Mouse (Mus musculus) forebrain, embryonic 15.5 days (tissue): Measurements from ENCODE around the gene Cend1. TPM values are rescaled to one million over a fixed set of nuclear protein-coding genes. Genes with fewer than 3 reads are reported as not detected.
"Not testable (repeated sequence)": the region's sequence is repeated elsewhere in the genome, so short reads cannot be mapped to it uniquely, and the experiment has no call there.

Experiments
- ATAC-seq: fragments of 200-750 bp; cut with Nextera tagmentation; replicated peaks from 2 replicates; pipeline ENCODE4 v1.8.0; 2017; ENCODE audit warnings: mild to moderate bottlenecking, moderate TSS enrichment, moderate library complexity
- H3K27ac ChIP-seq: fragments of 300-500 bp; sonication (generic); replicated peaks from 2 replicates; pipeline ENCODE4 v1.5.1; 2015; ENCODE audit warnings: mild to moderate bottlenecking, inconsistent platforms
- H3K27me3 ChIP-seq: fragments of 300-500 bp; sonication (generic); 2 replicates; pipeline ENCODE4 v1.6.1; 2015; ENCODE audit warnings: inconsistent platforms
- H3K36me3 ChIP-seq: fragments of 300-500 bp; sonication (generic); 2 replicates; pipeline ENCODE4 v1.6.1; 2015; ENCODE audit warnings: mild to moderate bottlenecking, inconsistent platforms
- H3K4me1 ChIP-seq: fragments of 300-500 bp; sonication (generic); 2 replicates; pipeline ENCODE4 v1.6.1; 2015; ENCODE audit warnings: inconsistent platforms
- H3K4me2 ChIP-seq: fragments of 300-500 bp; sonication (generic); replicated peaks from 2 replicates; pipeline ENCODE4 v1.6.1; 2015; ENCODE audit warnings: mild to moderate bottlenecking, inconsistent platforms
- H3K4me3 ChIP-seq: fragments of 300-500 bp; sonication (generic); 2 replicates; pipeline ENCODE4 v1.5.1; 2015; ENCODE audit warnings: mild to moderate bottlenecking, inconsistent platforms
- H3K9ac ChIP-seq: fragments of 300-500 bp; sonication (generic); replicated peaks from 2 replicates; pipeline ENCODE4 v1.6.1; 2015; ENCODE audit warnings: mild to moderate bottlenecking, inconsistent platforms
- H3K9me3 ChIP-seq: fragments of 300-500 bp; sonication (generic); 2 replicates; pipeline ENCODE4 v1.6.1; 2016; ENCODE audit warnings: inconsistent platforms
- WGBS: fragments of 180-500 bp; shearing (Covaris S2); methylation state at CpG from one replicate; pipeline ENCODE4 v1.1.7; 2015; ENCODE audit warnings: mixed read lengths; 5-methylcytosine and 5-hydroxymethylcytosine counted together
- polyA plus RNA-seq: library from polyadenylated mRNA; unstranded; fragments of >200 nt; fragmentation: Nextera tagmentation; extraction: Ambion mirVana; gene quantifications from 2 replicates; pipeline ENCODE4 v1.2.1, GENCODE M21; 2015

Cend1 gene
- polyA plus RNA-seq, 1 experiment from 2014 or later: 47.0 TPM

DNA sequence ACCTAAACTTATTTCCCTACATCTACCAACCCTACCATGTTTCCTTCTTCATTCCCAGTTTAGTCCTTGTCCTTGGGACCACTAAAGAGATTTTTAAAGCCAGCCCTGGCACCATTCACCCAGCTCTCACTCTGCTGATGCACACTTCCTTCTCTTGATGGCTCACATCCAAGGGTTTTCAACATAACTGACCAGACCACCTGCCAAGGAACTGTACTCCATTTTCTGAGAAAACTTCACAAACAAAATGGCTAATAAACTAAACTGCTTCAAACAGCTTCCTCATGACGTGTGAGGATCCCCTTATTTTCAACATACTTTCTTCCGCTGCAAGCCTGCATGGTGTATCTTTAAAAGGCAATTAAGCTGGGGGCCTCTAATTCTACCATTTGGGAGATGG is 24.3 kb upstream of the Cend1 start:
- H3K27ac ChIP-seq: no peak overlapping the region
- no peak overlapping the region for H3K4me3 ChIP-seq
- H3K36me3 ChIP-seq: peaks cover 32% of the 10 kb centered on the region
- 77% methylated on average over 2 of the region's 2 CpGs for WGBS
- no peaks in the 10 kb centered on the region for H3K27me3 ChIP-seq
- ATAC-seq: no peak
- no peak overlapping the region for H3K4me2 ChIP-seq
- peaks cover 27% of the 10 kb centered on the region for H3K4me1 ChIP-seq
- H3K9ac ChIP-seq: no peak overlapping the region
- no peaks in the 10 kb centered on the region for H3K9me3 ChIP-seq

DNA sequence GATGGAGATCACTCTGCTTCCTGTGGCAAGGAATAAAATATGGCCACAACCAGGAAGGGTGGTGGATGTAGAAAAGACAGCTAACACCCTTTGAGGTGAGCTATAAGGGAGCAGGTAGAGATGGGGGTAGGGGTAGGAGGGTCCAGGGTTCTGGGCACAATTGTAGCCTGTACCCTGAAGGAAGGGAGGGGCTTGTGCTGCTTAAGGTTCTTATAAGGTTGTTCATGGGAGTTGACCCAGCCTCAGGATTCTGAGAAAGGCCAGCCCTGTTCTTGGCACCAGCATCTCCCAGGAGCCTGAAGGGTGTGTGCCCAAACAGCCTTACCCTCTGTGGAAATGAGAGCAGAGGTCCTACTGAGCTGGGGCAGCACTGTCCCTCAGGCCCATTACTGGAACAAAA is 22.6 kb upstream of the Cend1 start:
- Histone ChIP-seq H3K36me3 (peaks cover 31% of the 10 kb centered on the region), H3K9me3 (no peaks in the 10 kb centered on the region), H3K9ac (no peak overlapping the region), H3K4me2 (no peak overlapping the region), H3K27me3 (no peaks in the 10 kb centered on the region), H3K4me3 (no peak overlapping the region), H3K27ac (no peak overlapping the region), H3K4me1 (peaks cover 35% of the 10 kb centered on the region)
- ATAC-seq: no peak

DNA sequence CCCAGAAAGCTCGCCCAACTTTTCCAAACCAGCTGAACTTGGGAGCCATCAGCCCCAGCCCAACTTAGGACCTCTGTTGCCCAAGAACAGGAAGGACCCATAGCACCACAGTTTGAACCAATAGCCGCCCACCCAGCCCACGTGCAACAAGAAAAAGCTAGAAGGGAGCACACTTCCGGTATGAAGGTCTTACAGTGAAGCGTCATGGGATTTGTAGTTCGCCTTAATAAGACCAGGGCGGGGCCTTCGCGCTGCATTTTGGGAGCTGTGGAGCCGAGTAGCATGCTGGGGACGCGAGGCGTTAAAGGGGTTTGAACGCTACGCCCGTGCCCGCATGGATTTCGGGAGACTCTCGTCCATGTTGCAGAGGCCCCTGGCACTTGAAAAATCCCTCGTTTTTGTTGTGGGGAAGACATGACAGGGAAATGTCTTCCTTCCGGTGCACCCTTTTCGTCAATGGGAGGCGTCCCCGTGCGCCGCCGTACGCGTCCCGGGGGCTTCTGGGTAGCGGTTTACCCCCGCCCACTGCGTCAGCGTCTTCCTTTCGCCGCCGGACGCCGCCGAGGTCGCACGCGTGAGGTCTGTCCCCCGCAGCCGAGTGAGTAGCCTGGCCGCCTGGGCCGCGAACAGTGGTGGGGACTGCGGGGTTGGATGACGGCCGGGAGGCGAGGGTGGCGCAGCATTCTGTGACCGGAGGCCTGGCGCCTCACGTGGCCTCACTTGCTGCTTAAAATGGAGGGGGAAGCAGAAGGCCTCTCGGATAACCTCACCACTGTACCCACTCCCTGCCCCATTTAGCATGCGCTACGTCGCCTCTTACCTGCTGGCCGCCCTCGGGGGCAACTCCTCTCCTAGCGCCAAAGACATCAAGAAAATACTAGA is 18.1 kb upstream of the Cend1 start, which contains the start of gene Rplp2:
Gene Rplp2 (plus strand): TSS at position 261 of the 882 bp plus-strand sequence.
- H3K4me3 ChIP-seq: peak within 1 kb of the TSS; percentile 94
- H3K36me3 ChIP-seq: peaks cover 31% of the 10 kb centered on the region
- ATAC-seq: peak; percentile 92
- H3K27me3 ChIP-seq: no peaks in the 10 kb centered on the region
- no peaks in the 10 kb centered on the region for H3K9me3 ChIP-seq
- WGBS: under 1% methylated on average over 63 of the region's 63 CpGs
- peak within 1 kb of the TSS; percentile 96 for H3K27ac ChIP-seq
- peak within 1 kb of the TSS; percentile 66 for H3K4me2 ChIP-seq
- peaks cover 41% of the 10 kb centered on the region for H3K4me1 ChIP-seq
- peak within 1 kb of the TSS; percentile 91 for H3K9ac ChIP-seq

DNA sequence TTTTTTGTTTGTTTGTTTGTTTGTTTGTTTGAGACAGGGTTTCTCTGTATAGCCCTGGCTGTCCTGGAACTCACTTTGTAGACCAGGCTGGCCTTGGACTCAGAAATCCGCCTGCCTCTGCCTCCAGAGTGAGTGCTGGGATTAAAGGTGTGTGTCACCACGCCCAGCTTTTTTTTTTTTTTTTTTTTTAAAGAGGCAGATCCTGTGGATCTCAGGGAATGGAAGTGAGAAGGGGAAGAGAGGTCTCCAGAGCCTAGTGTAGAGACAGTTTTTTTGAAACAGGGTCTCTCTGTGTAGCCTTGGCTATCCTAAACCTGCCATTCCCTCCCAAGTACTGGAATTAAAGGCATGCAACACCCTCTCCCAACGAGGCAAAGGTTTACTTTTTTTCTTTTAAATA is 17.1 kb upstream of the Cend1 start:
- Histone ChIP-seq H3K36me3 (peaks cover 21% of the 10 kb centered on the region), H3K4me1 (peaks cover 45% of the 10 kb centered on the region), H3K4me3 (0 out of 2 replicates have a peak overlapping the region, but pooled peaks have one; percentile 94)
- ATAC-seq, H3K9me3 ChIP-seq, H3K27me3 ChIP-seq, H3K4me2 ChIP-seq, H3K27ac ChIP-seq, H3K9ac ChIP-seq: not testable (repeated sequence)
- WGBS: 84% methylated on average over 3 of the region's 3 CpGs

DNA sequence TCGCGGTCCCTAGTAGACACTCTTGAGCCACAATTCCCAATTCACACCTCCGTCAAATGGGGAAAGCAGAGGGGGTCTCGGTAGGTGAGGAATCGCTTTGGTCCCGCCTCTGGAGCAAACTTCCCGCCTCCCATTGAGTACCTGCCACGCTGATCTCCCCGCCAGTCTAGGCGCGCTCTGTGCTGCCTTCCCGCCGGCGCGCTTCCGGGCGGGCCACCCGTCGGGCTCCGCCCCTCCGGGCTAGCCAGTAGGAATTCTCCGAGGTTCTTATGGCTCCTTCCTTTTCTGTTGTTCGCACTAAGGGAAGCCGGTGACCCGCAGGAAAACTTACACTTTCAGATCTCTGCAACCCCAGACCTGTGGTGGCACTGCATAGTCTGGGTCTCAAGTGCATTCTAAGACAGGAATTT is 14.5 kb upstream of the Cend1 start, which contains the start of gene Pidd1:
Gene Pidd1 (minus strand): TSS at position 198 of the 410 bp plus-strand sequence.
- Histone ChIP-seq H3K4me2 (peak within 1 kb of the TSS; percentile 79), H3K36me3 (no peaks in the 10 kb centered on the region), H3K27ac (peak within 1 kb of the TSS; percentile 54), H3K27me3 (no peaks in the 10 kb centered on the region), H3K4me1 (peaks cover 43% of the 10 kb centered on the region), H3K9ac (peak within 1 kb of the TSS; percentile 39), H3K9me3 (no peaks in the 10 kb centered on the region), H3K4me3 (peak within 1 kb of the TSS; percentile 45)
- 0 out of 2 replicates have a peak, but pooled peaks have one; percentile 15 for ATAC-seq
- WGBS: under 1% methylated on average over 25 of the region's 25 CpGs

DNA sequence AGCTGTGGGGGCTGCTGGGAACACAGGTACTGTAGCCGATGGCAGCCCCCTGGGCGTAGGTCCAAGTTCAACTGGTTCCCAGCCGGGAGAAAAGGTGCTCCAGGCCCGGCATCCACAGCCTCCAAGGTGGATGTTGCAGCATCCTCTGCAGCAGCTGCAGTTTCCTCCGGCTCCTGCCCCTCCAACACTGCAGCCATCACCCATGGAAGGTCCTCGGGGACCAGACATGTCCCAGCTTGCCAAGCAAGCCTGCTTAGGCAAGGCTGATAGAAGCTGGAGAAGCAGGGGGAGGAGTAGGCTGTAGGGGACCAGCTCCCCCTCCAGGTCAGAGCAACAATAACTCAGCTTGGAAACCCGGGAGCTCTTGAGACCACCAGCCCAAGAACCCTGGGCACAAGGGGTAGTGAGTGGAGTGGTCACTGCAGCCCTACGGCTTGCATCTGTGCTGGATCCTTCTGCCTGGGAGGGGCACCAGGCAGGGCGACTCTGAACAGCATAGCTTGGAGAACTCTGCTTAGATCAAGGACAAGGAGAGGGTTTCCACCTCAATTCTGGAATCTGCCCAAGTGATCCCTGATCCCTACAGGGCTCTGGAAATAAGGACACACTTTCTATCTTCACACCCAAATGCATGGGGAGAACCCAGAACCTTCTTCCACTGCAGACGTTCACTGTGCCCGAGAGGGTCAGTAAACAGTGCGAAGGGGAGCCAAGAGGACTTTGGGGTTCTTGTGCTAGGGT is 14.0 kb upstream of the Cend1 start:
- ATAC-seq: no peak
- H3K9ac ChIP-seq: peak overlapping the region; percentile 39
- H3K4me1 ChIP-seq: peaks cover 37% of the 10 kb centered on the region
- H3K27me3 ChIP-seq: no peaks in the 10 kb centered on the region
- H3K36me3 ChIP-seq: no peaks in the 10 kb centered on the region
- H3K27ac ChIP-seq: peak overlapping the region; percentile 54
- peak overlapping the region; percentile 79 for H3K4me2 ChIP-seq
- H3K9me3 ChIP-seq: no peaks in the 10 kb centered on the region
- WGBS: 16% methylated on average over 12 of the region's 12 CpGs
- peak overlapping the region; percentile 45 for H3K4me3 ChIP-seq

DNA sequence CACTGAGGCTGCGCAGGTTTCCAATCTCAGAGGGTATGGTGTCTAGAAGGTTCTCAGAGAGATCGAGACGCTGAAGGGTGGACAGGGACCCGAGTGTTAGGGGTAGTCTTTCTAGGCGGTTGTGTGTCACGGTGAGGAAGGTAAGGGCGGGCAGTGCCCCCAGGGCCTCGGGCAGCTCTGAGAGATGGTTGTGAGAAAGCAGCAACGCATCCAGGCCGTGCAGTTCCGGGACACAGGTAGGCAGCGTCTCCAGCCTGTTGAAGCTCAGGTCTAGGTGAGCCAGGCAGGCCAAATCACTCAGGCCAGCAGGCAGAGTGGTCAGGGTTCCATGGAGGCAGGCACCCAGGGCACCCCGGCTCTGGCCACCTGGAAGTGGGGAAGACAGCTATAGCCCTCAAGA is 12.9 kb upstream of the Cend1 start:
- peak overlapping the region; percentile 45 for H3K4me3 ChIP-seq

DNA sequence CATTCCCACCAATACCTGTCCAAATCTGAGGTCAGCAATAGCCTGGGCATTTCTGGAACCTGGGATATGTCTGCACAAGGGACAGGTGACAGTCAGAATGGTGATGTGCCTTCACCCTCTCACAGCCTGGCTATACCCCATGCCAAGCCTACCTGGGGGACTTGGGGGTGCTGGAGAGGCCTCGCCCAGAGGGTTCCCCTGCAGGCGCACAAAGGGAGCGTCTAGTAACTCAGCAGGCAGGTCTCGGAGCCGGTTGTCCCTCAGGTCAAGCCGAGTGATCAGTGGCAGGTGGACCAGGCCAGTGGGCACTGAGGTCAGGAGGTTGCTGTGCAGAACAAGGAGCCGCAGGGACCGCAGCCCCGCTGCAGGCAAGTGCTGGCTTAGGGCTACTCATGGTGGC is 12.2 kb upstream of the Cend1 start:
- Histone ChIP-seq H3K4me2 (no peak overlapping the region), H3K27me3 (no peaks in the 10 kb centered on the region), H3K9ac (no peak overlapping the region)

More for the DNA sequence above, 12.9 kb upstream of the Cend1 start:
- Histone ChIP-seq H3K9ac (peak overlapping the region; percentile 39; the same call in 1 of the 2 replicates), H3K4me1 (peaks cover 38% of the 10 kb centered on the region), H3K36me3 (no peaks in the 10 kb centered on the region), H3K27me3 (no peaks in the 10 kb centered on the region), H3K9me3 (no peaks in the 10 kb centered on the region), H3K4me2 (peak overlapping the region; percentile 79), H3K27ac (no peak overlapping the region)
- ATAC-seq: no peak
- WGBS: 91% methylated on average over 13 of the region's 13 CpGs

DNA sequence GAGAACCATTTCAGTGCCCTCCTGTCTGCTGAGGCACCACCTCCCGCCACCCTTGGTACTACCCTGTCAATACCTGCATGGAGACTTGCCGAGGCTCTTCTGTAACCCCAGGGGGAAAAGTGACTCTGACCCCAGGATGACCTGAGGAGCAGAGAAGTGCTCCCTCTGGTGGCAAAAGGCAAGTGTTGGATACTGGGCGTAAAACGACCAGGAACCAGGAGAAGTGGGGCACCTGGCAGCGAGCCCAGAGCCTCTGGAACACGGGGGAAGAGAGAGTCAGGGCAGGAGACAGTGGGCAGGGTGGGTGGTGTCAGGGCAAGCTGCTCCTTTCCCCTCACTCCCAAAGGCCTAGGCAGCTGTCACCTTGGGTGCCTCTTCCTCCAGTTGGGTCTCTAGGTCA is 11.3 kb upstream of the Cend1 start:
- peaks cover 48% of the 10 kb centered on the region for H3K4me1 ChIP-seq
- H3K9ac ChIP-seq: no peak overlapping the region
- ATAC-seq: no peak
- H3K27me3 ChIP-seq: no peaks in the 10 kb centered on the region
- no peak overlapping the region for H3K4me3 ChIP-seq
- no peak overlapping the region for H3K4me2 ChIP-seq
- 23% methylated on average over 6 of the region's 6 CpGs for WGBS
- no peak overlapping the region for H3K27ac ChIP-seq
- no peaks in the 10 kb centered on the region for H3K36me3 ChIP-seq
- no peaks in the 10 kb centered on the region for H3K9me3 ChIP-seq

More for the DNA sequence above, 12.2 kb upstream of the Cend1 start:
- Histone ChIP-seq H3K36me3 (no peaks in the 10 kb centered on the region), H3K4me3 (no peak overlapping the region), H3K4me1 (peaks cover 40% of the 10 kb centered on the region), H3K9me3 (no peaks in the 10 kb centered on the region), H3K27ac (no peak overlapping the region)
- 92% methylated on average over 9 of the region's 9 CpGs for WGBS
- no peak for ATAC-seq

DNA sequence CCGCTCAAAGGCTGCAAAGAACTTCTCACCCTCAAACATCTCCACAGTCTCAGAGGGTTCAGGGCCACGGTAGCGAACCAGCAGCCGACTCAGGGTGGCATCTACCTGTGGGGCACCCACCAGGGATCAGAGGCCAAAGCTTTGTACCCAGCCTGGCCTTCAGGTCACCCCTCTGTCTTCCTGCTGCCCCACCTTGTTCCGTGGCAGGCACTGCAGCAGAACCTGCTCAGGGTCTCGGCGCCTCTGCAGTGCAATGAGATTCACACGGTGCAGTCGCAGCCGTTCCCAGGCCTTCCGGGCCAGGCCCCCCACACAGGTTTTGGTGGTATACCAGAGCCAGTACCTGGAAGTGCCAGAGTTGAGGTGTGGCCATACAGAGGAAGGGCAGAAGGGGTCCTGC is 10.5 kb upstream of the Cend1 start:
- Histone ChIP-seq H3K4me1 (peaks cover 55% of the 10 kb centered on the region), H3K4me2 (no peak overlapping the region), H3K4me3 (no peak overlapping the region), H3K27me3 (no peaks in the 10 kb centered on the region), H3K9me3 (no peaks in the 10 kb centered on the region), H3K27ac (no peak overlapping the region), H3K36me3 (no peaks in the 10 kb centered on the region), H3K9ac (no peak overlapping the region)
- 96% methylated on average over 11 of the region's 11 CpGs for WGBS
- no peak for ATAC-seq

DNA sequence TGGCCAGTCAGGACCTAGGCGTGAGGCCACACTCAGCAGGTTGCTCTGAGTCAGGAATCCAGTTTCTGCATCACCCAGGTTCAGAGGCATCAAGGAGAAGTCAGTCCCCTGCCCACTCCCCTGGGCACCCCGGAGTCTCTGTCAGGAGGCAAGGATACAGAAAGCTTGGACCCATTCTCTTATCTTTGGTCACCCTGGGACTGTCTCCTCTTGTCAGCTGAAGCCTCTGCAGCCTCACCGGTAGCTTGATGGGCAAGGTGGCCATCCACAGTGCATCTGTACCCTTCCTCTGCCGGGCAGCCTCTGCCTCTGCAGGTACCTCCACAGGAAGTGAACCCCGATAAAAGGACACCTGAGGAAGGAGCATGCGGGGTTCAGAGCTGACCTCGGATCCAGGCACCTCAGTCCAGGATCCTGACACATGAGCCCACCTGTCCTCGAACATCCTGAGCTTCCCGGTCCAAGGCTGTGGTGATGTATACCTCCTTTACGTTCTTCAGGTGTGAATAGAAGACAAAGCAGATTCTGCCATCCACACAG is 9.9 kb upstream of the Cend1 start:
- ATAC-seq: no peak
- Histone ChIP-seq H3K27ac (no peak overlapping the region), H3K4me2 (no peak overlapping the region), H3K36me3 (no peaks in the 10 kb centered on the region), H3K9me3 (no peaks in the 10 kb centered on the region), H3K9ac (no peak overlapping the region), H3K4me3 (no peak overlapping the region), H3K4me1 (peaks cover 56% of the 10 kb centered on the region), H3K27me3 (no peaks in the 10 kb centered on the region)
- WGBS: 97% methylated on average over 10 of the region's 10 CpGs
